Mouse (Mus musculus) gastrocnemius, postnatal 36 days (tissue): ENCODE data around the gene Pih1d1. TPM values are rescaled to one million over a fixed set of nuclear protein-coding genes. Genes with fewer than 3 reads are reported as not detected.
A peak's percentile ranks its signal among the peaks of the same experiment; 100 is the strongest.
"Not testable (repeated sequence)": the region's sequence is repeated elsewhere in the genome, so short reads cannot be mapped to it uniquely, and the experiment has no call there.

Source experiments
- DNase-seq, 2 experiments: peaks; one replicate each; pipeline ENCODE4 v3.0.0; 2022
- intact Hi-C: fragments of 180-260 bp; cut with DNase I; formaldehyde crosslinking; loops from one replicate; pipeline ENCODE4 v1.15.1; 2025
- total RNA-seq, 2 experiments: library from RNA; stranded (reverse); gene quantifications; 2 replicates each; pipeline ENCODE4 v1.2.3; 2021

Gene Pih1d1
- total RNA-seq, 2 experiments from 2014 or later: 28.6 to 36.2 TPM

- intact Hi-C loops: no loop called here
- DNase-seq: no peak
Observed at GRCm38 (mm10) chr7:45163735-45164490, 9.8 kb downstream of the Pih1d1 start, which contains the start of gene Slc17a7. Gene Slc17a7 (plus strand): TSS chr7:45163949.

- intact Hi-C loops: no loop called here
Observed at GRCm38 (mm10) chr7:45164833-45165232, 10.7 kb downstream of the Pih1d1 start.

GRCm38 (mm10) chr7:45165701-45166100 is 11.6 kb downstream of the Pih1d1 start:
- intact Hi-C loops: no loop called here
- no peak for DNase-seq

More at GRCm38 (mm10) chr7:45164833-45165232, 10.7 kb downstream of the Pih1d1 start:
- DNase-seq: no peak

- intact Hi-C loops: no loop called here
- no peak for DNase-seq
Observed at GRCm38 (mm10) chr7:45166950-45167401, 12.9 kb downstream of the Pih1d1 start.

GRCm38 (mm10) chr7:45167761-45168445 is 13.8 kb downstream of the Pih1d1 start:
- intact Hi-C loops: no loop called here
- no peak for DNase-seq

- intact Hi-C loops: no loop called here
- no peak for DNase-seq
Observed at GRCm38 (mm10) chr7:45168656-45169055, 14.6 kb downstream of the Pih1d1 start.

- intact Hi-C loops: no loop called here
- DNase-seq: no peak
Observed at GRCm38 (mm10) chr7:45169495-45169894, 15.4 kb downstream of the Pih1d1 start.

- intact Hi-C loops: no loop called here
Observed at GRCm38 (mm10) chr7:45172974-45173373, 18.9 kb downstream of the Pih1d1 start.

GRCm38 (mm10) chr7:45173772-45174171 is 19.7 kb downstream of the Pih1d1 start:
- DNase-seq, intact Hi-C loops: not testable (repeated sequence)

More at GRCm38 (mm10) chr7:45172974-45173373, 18.9 kb downstream of the Pih1d1 start:
- no peak for DNase-seq

GRCm38 (mm10) chr7:45174567-45175280 is 20.6 kb downstream of the Pih1d1 start:
- intact Hi-C loops: no loop called here
- DNase-seq: no peak

- intact Hi-C loops: no loop called here
- DNase-seq: no peak
Observed at GRCm38 (mm10) chr7:45175398-45175797, 21.3 kb downstream of the Pih1d1 start.

GRCm38 (mm10) chr7:45175929-45176328 is 21.8 kb downstream of the Pih1d1 start:
- DNase-seq: no peak
- intact Hi-C loops: no loop called here

GRCm38 (mm10) chr7:45176356-45176755 is 22.3 kb downstream of the Pih1d1 start:
- intact Hi-C loops: no loop called here
- DNase-seq: no peak

GRCm38 (mm10) chr7:45178550-45178949 is 24.4 kb downstream of the Pih1d1 start:
- DNase-seq: no peak
- intact Hi-C loops: no loop called here

GRCm38 (mm10) chr7:45179469-45179868 is 25.4 kb downstream of the Pih1d1 start, which contains the start of gene Gfy:
Gene Gfy (minus strand): TSS chr7:45179569.
- intact Hi-C loops: no loop called here
- no peak for DNase-seq

GRCm38 (mm10) chr7:45180896-45181477 is 26.9 kb downstream of the Pih1d1 start, which contains the start of gene Pth2:
Gene Pth2 (plus strand): TSS chr7:45180995.
- no peak for DNase-seq
- intact Hi-C loops: no loop called here

- intact Hi-C loops: no loop called here
- DNase-seq: no peak
Observed at GRCm38 (mm10) chr7:45181540-45181939, 27.4 kb downstream of the Pih1d1 start.

- intact Hi-C loops: no loop called here
- DNase-seq: peak; percentile 75 to 80
Observed at GRCm38 (mm10) chr7:45182199-45182601, 28.1 kb downstream of the Pih1d1 start.

- intact Hi-C loops: no loop called here
- no peak for DNase-seq
Observed at GRCm38 (mm10) chr7:45182606-45183005, 28.5 kb downstream of the Pih1d1 start.

- intact Hi-C loops: no loop called here
- no peak for DNase-seq
Observed at GRCm38 (mm10) chr7:45183672-45184071, 29.6 kb downstream of the Pih1d1 start.
